Mouse (Mus musculus): ENCODE measurements around the gene Dlgap1. TPM values are rescaled to one million over a fixed set of nuclear protein-coding genes. Genes with fewer than 3 reads are reported as not detected.

The Dlgap1 gene
- polyA plus RNA-seq, 1 experiment from 2014 or later = 3.9 TPM

DNA sequence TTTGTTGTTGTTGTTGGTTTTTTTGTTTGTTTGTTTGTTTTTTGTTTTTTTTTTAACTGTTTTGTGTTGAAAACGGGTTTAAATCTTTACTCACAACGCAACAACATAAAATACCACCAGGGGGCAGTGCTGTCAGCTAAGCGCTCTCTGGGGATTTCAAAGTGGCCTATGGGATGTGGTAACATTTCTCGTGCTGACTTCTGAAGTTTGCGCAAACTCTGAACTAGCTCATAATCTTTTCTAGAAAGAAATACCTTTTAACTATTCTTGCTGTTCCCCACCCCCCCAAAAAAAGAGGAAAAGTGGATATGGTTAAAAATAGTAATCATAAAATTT, 461.5 kb downstream of the Dlgap1 start:
- Histone ChIP-seq H3K4me2 (no peak overlapping the region), H3K4me1 (0 out of 2 replicates have a peak, but pooled peaks cover 5% of the 10 kb centered on the region), H3K9ac (no peak overlapping the region), H3K4me3 (no peak overlapping the region), H3K27me3 (no peaks in the 10 kb centered on the region), H3K27ac (no peak overlapping the region), H3K9me3 (no peaks in the 10 kb centered on the region), H3K36me3 (no peaks in the 10 kb centered on the region)
- 19% methylated on average over 5 of the region's 5 CpGs for WGBS
- ATAC-seq (ENCODE audit: insufficient number of reproducible peaks, insufficient read depth, low FRiP score, low TSS enrichment, low read depth) = no peak

DNA sequence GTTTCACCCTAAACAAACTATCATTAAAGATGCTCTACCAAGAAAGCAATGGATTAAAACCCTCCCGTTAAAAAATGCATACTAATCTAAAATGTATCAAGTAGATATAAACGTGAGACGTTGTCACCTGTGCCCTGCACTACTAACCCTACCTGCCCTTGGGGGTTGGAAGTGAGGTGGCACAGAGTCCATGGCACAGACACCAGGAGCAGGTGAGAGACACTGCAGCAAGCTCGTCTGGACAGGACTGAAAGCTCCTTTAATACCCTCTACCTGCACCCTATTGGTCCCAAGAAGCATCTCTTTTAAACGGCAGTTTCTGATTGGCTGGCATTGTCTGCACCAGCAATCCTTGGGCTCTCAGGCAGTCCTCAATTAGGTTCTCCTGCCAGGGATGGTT, 464.0 kb downstream of the Dlgap1 start:
- 75% methylated on average over 5 of the region's 5 CpGs for WGBS
- Histone ChIP-seq H3K9ac (no peak overlapping the region), H3K27me3 (no peaks in the 10 kb centered on the region), H3K36me3 (no peaks in the 10 kb centered on the region), H3K9me3 (no peaks in the 10 kb centered on the region), H3K4me3 (no peak overlapping the region), H3K4me2 (no peak overlapping the region), H3K4me1 (0 out of 2 replicates have a peak, but pooled peaks cover 5% of the 10 kb centered on the region), H3K27ac (no peak overlapping the region)
- ATAC-seq (ENCODE audit: insufficient number of reproducible peaks, insufficient read depth, low FRiP score, low TSS enrichment, low read depth) = no peak

- no peak overlapping the region for H3K9ac ChIP-seq
- no peak overlapping the region for H3K27ac ChIP-seq
- H3K4me2 ChIP-seq = no peak overlapping the region
- no peak overlapping the region for H3K4me3 ChIP-seq
- 87% methylated on average over 6 of the region's 6 CpGs for WGBS
- no peaks in the 10 kb centered on the region for H3K27me3 ChIP-seq
- no peaks in the 10 kb centered on the region for H3K9me3 ChIP-seq
- no peak for ATAC-seq (ENCODE audit: insufficient number of reproducible peaks, insufficient read depth, low FRiP score, low TSS enrichment, low read depth)
- H3K36me3 ChIP-seq = no peaks in the 10 kb centered on the region
- H3K4me1 ChIP-seq = 0 out of 2 replicates have a peak, but pooled peaks cover 5% of the 10 kb centered on the region
Measured at GRCm38 (mm10) chr17:70434549-70434948, 465.7 kb downstream of the Dlgap1 start.

DNA sequence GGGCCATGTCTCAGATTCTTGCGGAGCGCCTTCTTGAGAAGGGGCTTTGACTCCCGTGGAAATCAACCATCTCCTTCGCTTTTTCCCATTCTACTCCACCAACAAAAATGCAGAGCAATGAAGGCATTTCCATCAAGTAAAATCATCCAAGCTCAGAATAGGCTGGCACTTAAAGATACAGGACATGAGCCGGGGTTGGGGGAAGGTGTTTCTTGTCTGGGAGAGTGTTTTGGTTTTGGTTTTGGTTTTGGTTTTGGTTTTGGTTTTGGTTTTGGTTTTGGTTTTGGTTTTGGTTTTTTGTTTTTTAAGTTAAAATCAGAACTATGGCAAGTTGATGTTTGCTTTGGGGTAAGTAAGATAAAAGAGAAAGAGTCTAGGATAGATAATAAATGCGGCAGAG, 466.7 kb downstream of the Dlgap1 start:
- no peaks in the 10 kb centered on the region for H3K27me3 ChIP-seq
- H3K4me3 ChIP-seq = no peak overlapping the region
- no peaks in the 10 kb centered on the region for H3K4me1 ChIP-seq
- H3K27ac ChIP-seq = no peak overlapping the region
- no peak overlapping the region for H3K9ac ChIP-seq
- no peak overlapping the region for H3K4me2 ChIP-seq
- 75% methylated on average over 6 of the region's 6 CpGs for WGBS
- no peaks in the 10 kb centered on the region for H3K9me3 ChIP-seq
- no peaks in the 10 kb centered on the region for H3K36me3 ChIP-seq
- no peak for ATAC-seq (ENCODE audit: insufficient number of reproducible peaks, insufficient read depth, low FRiP score, low TSS enrichment, low read depth)

- ATAC-seq (ENCODE audit: insufficient number of reproducible peaks, insufficient read depth, low FRiP score, low TSS enrichment, low read depth) = no peak
- WGBS = 78% methylated on average over 5 of the region's 5 CpGs
Measured at GRCm38 (mm10) chr17:70437229-70437628, 468.4 kb downstream of the Dlgap1 start.

DNA sequence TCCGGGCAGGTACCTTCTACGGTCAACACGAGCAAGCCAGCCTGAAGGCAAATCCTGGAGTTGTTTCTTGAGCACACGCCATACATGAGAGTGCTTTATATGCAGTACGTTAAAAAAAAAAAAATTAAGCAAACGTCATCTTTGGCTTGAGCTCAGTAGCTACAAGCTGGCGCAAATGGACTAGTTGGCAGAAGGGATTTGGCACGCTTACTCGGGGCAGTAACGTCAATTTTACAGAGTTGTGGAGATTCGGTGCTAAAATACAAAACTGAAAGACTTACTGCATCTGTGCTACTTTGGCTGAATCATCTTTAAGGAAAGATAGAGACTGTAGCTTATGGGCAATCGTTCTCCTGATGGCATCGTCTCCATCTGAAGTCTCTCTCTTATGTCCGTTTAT, 474.1 kb downstream of the Dlgap1 start:
- 84% methylated on average over 14 of the region's 14 CpGs for WGBS
- Histone ChIP-seq H3K4me2 (no peak overlapping the region), H3K4me1 (no peaks in the 10 kb centered on the region), H3K4me3 (no peak overlapping the region), H3K9ac (no peak overlapping the region), H3K36me3 (no peaks in the 10 kb centered on the region), H3K27ac (no peak overlapping the region), H3K27me3 (no peaks in the 10 kb centered on the region), H3K9me3 (no peaks in the 10 kb centered on the region)
- no peak for ATAC-seq (ENCODE audit: insufficient number of reproducible peaks, insufficient read depth, low FRiP score, low TSS enrichment, low read depth)

More at GRCm38 (mm10) chr17:70437229-70437628, 468.4 kb downstream of the Dlgap1 start:
- H3K9me3 ChIP-seq = no peaks in the 10 kb centered on the region
- no peak overlapping the region for H3K4me3 ChIP-seq
- H3K27ac ChIP-seq = no peak overlapping the region
- H3K9ac ChIP-seq = no peak overlapping the region
- no peaks in the 10 kb centered on the region for H3K4me1 ChIP-seq
- no peaks in the 10 kb centered on the region for H3K36me3 ChIP-seq
- H3K27me3 ChIP-seq = no peaks in the 10 kb centered on the region
- H3K4me2 ChIP-seq = no peak overlapping the region

DNA sequence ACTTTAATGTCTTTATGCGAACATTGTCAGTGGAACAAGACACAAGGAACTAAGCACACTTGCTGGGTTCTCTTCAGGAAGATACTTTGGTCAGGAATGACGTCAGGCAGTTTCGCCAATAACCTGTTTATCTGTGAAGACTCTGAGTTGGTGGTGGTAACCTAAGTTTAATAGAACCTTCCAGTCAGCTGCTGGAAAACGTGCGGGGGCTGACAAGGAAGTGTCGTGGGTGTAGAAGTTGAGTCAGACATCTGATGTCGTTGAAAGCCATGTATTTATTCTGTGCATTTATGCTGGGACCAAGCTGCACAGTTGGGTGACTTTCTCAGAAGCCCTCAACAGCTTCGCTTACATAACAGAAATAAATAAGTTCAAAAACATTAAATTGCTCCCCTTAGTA, 477.6 kb downstream of the Dlgap1 start:
- no peak for ATAC-seq (ENCODE audit: insufficient number of reproducible peaks, insufficient read depth, low FRiP score, low TSS enrichment, low read depth)

GRCm38 (mm10) chr17:70455036-70455435, 486.2 kb downstream of the Dlgap1 start:
- 88% methylated on average over 7 of the region's 7 CpGs for WGBS

More for the DNA sequence above, 477.6 kb downstream of the Dlgap1 start:
- Histone ChIP-seq H3K4me1 (no peaks in the 10 kb centered on the region), H3K4me2 (no peak overlapping the region), H3K36me3 (no peaks in the 10 kb centered on the region), H3K4me3 (no peak overlapping the region), H3K9ac (no peak overlapping the region), H3K27me3 (no peaks in the 10 kb centered on the region), H3K9me3 (no peaks in the 10 kb centered on the region), H3K27ac (no peak overlapping the region)
- 81% methylated on average over 8 of the region's 8 CpGs for WGBS

GRCm38 (mm10) chr17:70457103-70457502, 488.2 kb downstream of the Dlgap1 start:
- no peaks in the 10 kb centered on the region for H3K9me3 ChIP-seq
- no peak for ATAC-seq (ENCODE audit: insufficient number of reproducible peaks, insufficient read depth, low FRiP score, low TSS enrichment, low read depth)
- no peak overlapping the region for H3K4me3 ChIP-seq
- H3K27me3 ChIP-seq = no peaks in the 10 kb centered on the region
- no peaks in the 10 kb centered on the region for H3K36me3 ChIP-seq
- H3K9ac ChIP-seq = no peak overlapping the region
- WGBS = 64% methylated on average over 1 of the region's 1 CpGs
- no peak overlapping the region for H3K4me2 ChIP-seq
- H3K27ac ChIP-seq = no peak overlapping the region
- H3K4me1 ChIP-seq = no peaks in the 10 kb centered on the region

More at GRCm38 (mm10) chr17:70455036-70455435, 486.2 kb downstream of the Dlgap1 start:
- Histone ChIP-seq H3K27me3 (no peaks in the 10 kb centered on the region), H3K4me2 (no peak overlapping the region), H3K36me3 (no peaks in the 10 kb centered on the region), H3K27ac (no peak overlapping the region), H3K4me3 (no peak overlapping the region), H3K9ac (no peak overlapping the region), H3K9me3 (no peaks in the 10 kb centered on the region), H3K4me1 (no peaks in the 10 kb centered on the region)
- no peak for ATAC-seq (ENCODE audit: insufficient number of reproducible peaks, insufficient read depth, low FRiP score, low TSS enrichment, low read depth)

GRCm38 (mm10) chr17:70462231-70462630, 493.4 kb downstream of the Dlgap1 start:
- H3K27ac ChIP-seq = no peak overlapping the region
- no peak for ATAC-seq (ENCODE audit: insufficient number of reproducible peaks, insufficient read depth, low FRiP score, low TSS enrichment, low read depth)
- H3K27me3 ChIP-seq = no peaks in the 10 kb centered on the region
- H3K9ac ChIP-seq = no peak overlapping the region
- no peaks in the 10 kb centered on the region for H3K4me1 ChIP-seq
- no peaks in the 10 kb centered on the region for H3K36me3 ChIP-seq
- 82% methylated on average over 8 of the region's 8 CpGs for WGBS
- H3K4me3 ChIP-seq = no peak overlapping the region
- no peaks in the 10 kb centered on the region for H3K9me3 ChIP-seq
- H3K4me2 ChIP-seq = no peak overlapping the region

- H3K9me3 ChIP-seq = no peaks in the 10 kb centered on the region
- no peak for ATAC-seq (ENCODE audit: insufficient number of reproducible peaks, insufficient read depth, low FRiP score, low TSS enrichment, low read depth)
- H3K27ac ChIP-seq = no peak overlapping the region
- 56% methylated on average over 8 of the region's 8 CpGs for WGBS
- H3K4me3 ChIP-seq = no peak overlapping the region
- H3K4me1 ChIP-seq = no peaks in the 10 kb centered on the region
- no peaks in the 10 kb centered on the region for H3K36me3 ChIP-seq
- H3K4me2 ChIP-seq = no peak overlapping the region
- H3K27me3 ChIP-seq = no peaks in the 10 kb centered on the region
- H3K9ac ChIP-seq = no peak overlapping the region
Measured at GRCm38 (mm10) chr17:70462771-70463491, 494.1 kb downstream of the Dlgap1 start.

GRCm38 (mm10) chr17:70466413-70466812, 497.5 kb downstream of the Dlgap1 start:
- H3K4me1 ChIP-seq = no peaks in the 10 kb centered on the region
- H3K27ac ChIP-seq = no peak overlapping the region
- no peaks in the 10 kb centered on the region for H3K9me3 ChIP-seq
- H3K4me3 ChIP-seq = no peak overlapping the region
- 28% methylated on average over 4 of the region's 4 CpGs for WGBS
- ATAC-seq (ENCODE audit: insufficient number of reproducible peaks, insufficient read depth, low FRiP score, low TSS enrichment, low read depth) = no peak; the same call in 1 of the 2 replicates
- no peaks in the 10 kb centered on the region for H3K27me3 ChIP-seq
- H3K4me2 ChIP-seq = no peak overlapping the region
- H3K9ac ChIP-seq = no peak overlapping the region
- no peaks in the 10 kb centered on the region for H3K36me3 ChIP-seq
